In the genomic region with DNA sequence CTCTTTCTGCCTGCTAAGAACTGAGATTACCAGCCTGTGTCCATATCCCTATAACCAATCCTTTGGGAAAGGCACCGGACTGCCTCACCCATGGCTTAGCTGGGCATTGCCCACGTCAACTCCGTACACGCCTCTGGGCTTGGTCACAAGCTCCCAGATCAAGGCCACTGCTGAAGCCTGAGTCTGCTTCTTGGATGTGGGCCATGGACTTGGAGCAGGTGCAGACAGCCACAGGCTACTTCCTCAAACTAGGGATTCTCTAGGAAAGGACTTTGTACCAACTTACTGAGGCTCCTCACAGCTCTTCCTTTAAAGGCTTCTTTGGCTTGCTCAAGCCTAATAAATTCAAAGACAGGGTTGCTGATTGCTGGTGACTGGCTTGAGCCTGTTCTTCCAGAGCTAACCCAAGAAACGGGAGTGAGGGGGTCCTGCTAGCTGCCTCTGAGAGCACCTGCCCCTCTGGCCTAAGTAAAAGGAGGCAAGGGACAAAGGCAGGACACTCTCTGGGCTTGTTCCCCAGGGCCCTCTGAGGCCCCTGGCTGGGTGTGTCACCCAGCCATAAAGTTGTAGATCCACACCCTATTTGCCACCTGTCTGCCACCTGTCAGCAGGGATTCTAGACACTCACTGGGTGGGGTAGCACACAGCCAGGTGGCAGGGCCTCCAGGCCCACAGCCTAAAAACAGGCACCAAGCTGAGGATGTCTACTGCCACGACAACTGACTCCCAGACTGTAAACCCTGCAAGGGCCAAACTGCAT, we compare ENCODE assay signal across 12 mouse cellular contexts. TPM values are rescaled to one million over a fixed set of nuclear protein-coding genes. Genes with fewer than 3 reads are reported as not detected.
DNase-seq lines count a peak whose midpoint lies in the region; ATAC-seq lines count a peak whose summit lies in the region.
"Had no signal": no experiment of that assay in that cellular context is flagged by ENCODE, and none has a peak within 500 bp of the region (broad histone marks: within the 10 kb centered on the region; RNA-seq: fewer than 3 reads in every experiment).

No protein-coding gene starts in this region.

- H3K4me2 ChIP-seq in midbrain, embryonic 14.5 days (ENCODE audit: low read length), result no peak overlapping the region
- no peak overlapping the region for H3K4me2 ChIP-seq in forebrain, embryonic 16.5 days (ENCODE audit: low read length)
- H3K4me2 ChIP-seq: heart, embryonic 12.5 days; liver, embryonic 13.5 days had no signal

- no peaks in the 10 kb centered on the region for H3K9me3 ChIP-seq in midbrain, embryonic 14.5 days (ENCODE audit: control insufficient read depth, low read length)
- H3K9me3 ChIP-seq in forebrain, embryonic 16.5 days (ENCODE audit: control insufficient read depth, low read length), result peaks cover 4% of the 10 kb centered on the region
- H3K9me3 ChIP-seq: heart, embryonic 12.5 days; liver, embryonic 13.5 days had no signal

- H3K4me1 ChIP-seq in midbrain, embryonic 14.5 days (ENCODE audit: control insufficient read depth, insufficient read depth, low read length), result no peaks in the 10 kb centered on the region
- 0 out of 2 replicates have a peak, but pooled peaks cover 2% of the 10 kb centered on the region for H3K4me1 ChIP-seq in forebrain, embryonic 16.5 days (replicated peaks; ENCODE audit: control insufficient read depth, insufficient read depth, low read length)

- no peak overlapping the region for H3K9ac ChIP-seq in midbrain, embryonic 14.5 days (replicated peaks; ENCODE audit: low read length)
- H3K9ac ChIP-seq in forebrain, embryonic 16.5 days (replicated peaks; ENCODE audit: low read depth, low read length), result no peak overlapping the region
- H3K9ac ChIP-seq: heart, embryonic 12.5 days; liver, embryonic 13.5 days had no signal

- WGBS in midbrain, embryonic 14.5 days, result 90% methylated on average over 6 of the region's 6 CpGs
- WGBS in forebrain, embryonic 16.5 days, result 95% methylated on average over 6 of the region's 6 CpGs

- no peak overlapping the region for H3K27ac ChIP-seq in midbrain, embryonic 14.5 days (replicated peaks; ENCODE audit: low read depth, low read length)
- no peak overlapping the region for H3K27ac ChIP-seq in forebrain, embryonic 16.5 days (ENCODE audit: low read length)
- H3K27ac ChIP-seq: liver, embryonic 13.5 days had no signal

- H3K4me3 ChIP-seq in midbrain, embryonic 14.5 days (replicated peaks; ENCODE audit: low read depth, low read length), result no peak overlapping the region
- no peak overlapping the region for H3K4me3 ChIP-seq in forebrain, embryonic 16.5 days (replicated peaks; ENCODE audit: low read length)
- H3K4me3 ChIP-seq: heart, embryonic 12.5 days; liver, embryonic 13.5 days had no signal

- peaks cover 37% of the 10 kb centered on the region for H3K36me3 ChIP-seq in midbrain, embryonic 14.5 days (ENCODE audit: control insufficient read depth, insufficient read depth, low read length)
- H3K36me3 ChIP-seq in forebrain, embryonic 16.5 days (ENCODE audit: control insufficient read depth, insufficient read depth), result peaks cover 17% of the 10 kb centered on the region

- no peak for ATAC-seq in midbrain, embryonic 14.5 days (ENCODE audit: low FRiP score, low TSS enrichment)
- no peak for ATAC-seq in forebrain, embryonic 16.5 days

- peak; percentile 57 to 58 for DNase-seq in cerebellum, postnatal 10 days
- DNase-seq in cerebellum, postnatal 4 days (ENCODE audit: low spot score in 2 of 2), result no peak
- peak; percentile 12 for DNase-seq in 416B (ENCODE audit: low read depth)
- DNase-seq in brain, adult 2 months (ENCODE audit: low read depth, low spot score), result peak; percentile 44
- peak; percentile 75 for DNase-seq in kidney, postnatal 10 days
- no peak for DNase-seq in midbrain, embryonic 14.5 days
- DNase-seq in embryo, embryonic 11 days, result no peak
- DNase-seq: cerebellum, adult 11 months; layer of hippocampus, adult 9-11 months; liver, embryonic 13.5 days had no signal

- H3K27me3 ChIP-seq in midbrain, embryonic 14.5 days (ENCODE audit: control insufficient read depth, insufficient read depth, low read length), result no peaks in the 10 kb centered on the region
- H3K27me3 ChIP-seq in forebrain, embryonic 16.5 days (replicated peaks; ENCODE audit: control insufficient read depth, insufficient read depth, low read length), result no peaks in the 10 kb centered on the region
- H3K27me3 ChIP-seq: heart, embryonic 12.5 days; liver, embryonic 13.5 days had no signal

RNA-seq across cellular contexts. Expression of gene Gtf2ird1, which starts 38.0 kb away (rescaled TPM):
- polyA plus RNA-seq in midbrain, embryonic 14.5 days (2014; fragmentation: Nextera tagmentation; extraction: Ambion mirVana), result 75.1 and 75.5 TPM in 2 replicates
- 83.9 and 96.6 TPM in 2 replicates for polyA plus RNA-seq in forebrain, embryonic 16.5 days (2015; fragmentation: Nextera tagmentation; extraction: Ambion mirVana)

Comparison
In these comparisons a context has a peak if more than half of its experiments do, and no peak if none do; other contexts are left out.
1. DNase-seq: peak in cerebellum, postnatal 10 days (2 of 2), 416B (single experiment), brain, adult 2 months (single experiment) and kidney, postnatal 10 days (single experiment); none in cerebellum, postnatal 4 days (0 of 2), midbrain, embryonic 14.5 days (single experiment) and embryo, embryonic 11 days (single experiment).